Mouse (Mus musculus) myocyte (in vitro differentiated cells): Measurements from ENCODE around the gene Naxd.

ENCODE experiments used
- E2F4 ChIP-seq: IDR thresholded peaks from one replicate; pipeline ENCODE4 v1.6.1; 2011; ENCODE audit warnings: mild to moderate bottlenecking, control low read depth, moderate library complexity; ENCODE audit not compliant: insufficient read depth
- MAX ChIP-seq: IDR thresholded peaks from one replicate; pipeline ENCODE4 v1.6.1; 2011; ENCODE audit warnings: low read depth, mild to moderate bottlenecking, control low read depth
- MYOD1 ChIP-seq, 3 experiments: IDR thresholded peaks; one replicate each; pipeline ENCODE4 v1.6.1; 2011; ENCODE audit warnings: control low read depth in 2 of 3, low read depth in 2 of 3, mild to moderate bottlenecking in 2 of 3, moderate library complexity in 1 of 3; ENCODE audit not compliant: insufficient read length in 2 of 3, control insufficient read depth in 1 of 3
- MYOG ChIP-seq, 3 experiments: IDR thresholded peaks; one replicate each; pipeline ENCODE4 v1.6.1; 2011; ENCODE audit warnings: control low read depth in 2 of 3, low read depth in 2 of 3, mild to moderate bottlenecking in 2 of 3; ENCODE audit not compliant: insufficient read length in 2 of 3, control insufficient read depth in 1 of 3, insufficient read depth in 1 of 3
- POLR2A ChIP-seq: IDR thresholded peaks from one replicate; pipeline ENCODE4 v1.6.1; 2011; ENCODE audit warnings: low read depth, mild to moderate bottlenecking, control low read depth, moderate library complexity; ENCODE audit not compliant: insufficient read length
- POLR2AphosphoS2 ChIP-seq: IDR thresholded peaks from one replicate; pipeline ENCODE4 v1.6.1; 2011; ENCODE audit warnings: low read depth, control low read depth; ENCODE audit not compliant: insufficient read length
- REST ChIP-seq: IDR thresholded peaks from one replicate; pipeline ENCODE4 v1.6.1; 2011; ENCODE audit warnings: mild to moderate bottlenecking, control low read depth, moderate library complexity; ENCODE audit not compliant: insufficient read depth, insufficient read length
- TCF12 ChIP-seq: IDR thresholded peaks from one replicate; pipeline ENCODE4 v1.6.1; 2011; ENCODE audit warnings: mild to moderate bottlenecking, control low read depth; ENCODE audit not compliant: poor library complexity, insufficient read depth, severe bottlenecking
- USF1 ChIP-seq: IDR thresholded peaks from one replicate; pipeline ENCODE4 v1.6.1; 2011; ENCODE audit warnings: low read depth, mild to moderate bottlenecking, control low read depth, moderate library complexity

DNA sequence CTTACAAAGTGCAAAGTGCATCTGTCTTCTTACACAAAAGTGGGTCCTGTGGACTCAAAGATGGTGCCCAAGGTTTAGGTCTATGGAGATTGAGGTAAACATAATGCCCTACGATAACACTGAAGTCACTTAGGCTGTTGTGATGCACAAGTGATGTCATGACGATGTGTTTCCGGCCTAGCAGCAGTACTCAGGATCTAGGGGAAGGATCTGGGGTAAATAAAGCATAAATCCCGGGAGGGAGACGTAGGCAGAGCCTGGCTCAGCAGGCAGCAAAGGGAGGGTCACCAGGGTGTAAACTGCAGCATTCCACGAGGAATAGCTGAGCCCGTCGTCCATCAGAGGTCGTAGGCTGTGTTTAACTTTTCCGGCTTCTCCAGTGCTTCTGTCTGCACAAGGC lies 11.6 kb downstream of the Naxd start:
- no peak for TF ChIP-seq POLR2A
- TF ChIP-seq E2F4, result no peak
- no peak for TF ChIP-seq REST
- TF ChIP-seq MYOG (IDR thresholded peaks at IDR 0.05; ENCODE audit: control insufficient read depth in 1 of 3, insufficient read depth in 1 of 3, insufficient read length in 2 of 3, low read depth in 2 of 3), result no peak
- TF ChIP-seq MYOD1 (IDR thresholded peaks at IDR 0.05; ENCODE audit: control insufficient read depth in 1 of 3, insufficient read length in 2 of 3, low read depth in 2 of 3), result no peak
- TF ChIP-seq USF1, result no peak
- no peak for TF ChIP-seq POLR2AphosphoS2
- TF ChIP-seq TCF12, result no peak
- no peak for TF ChIP-seq MAX
